Mouse (Mus musculus) spleen, adult 2 months (tissue): Measurements from ENCODE around the gene Marveld3.

ENCODE experiments used
- CTCF ChIP-seq: fragments of 200-500 bp; IDR thresholded peaks from 2 replicates; pipeline ENCODE4 v1.5.1; 2011; ENCODE audit warnings: mild to moderate bottlenecking, inconsistent platforms; ENCODE audit not compliant: insufficient read depth, insufficient read length, insufficient replicate concordance; ENCODE audit errors: extremely low read depth
- POLR2A ChIP-seq: fragments of 200-500 bp; IDR thresholded peaks from 2 replicates; pipeline ENCODE4 v1.6.1; 2011; ENCODE audit warnings: low read depth, low read length, inconsistent platforms

GRCm38 (mm10) chr8:109963421-109963820 lies 1.4 kb upstream of the Marveld3 start:
- TF ChIP-seq CTCF (no peak), POLR2A (no peak)
